Mouse (Mus musculus): Measurements from ENCODE around the gene Dok5. TPM values are rescaled to one million over a fixed set of nuclear protein-coding genes. Genes with fewer than 3 reads are reported as not detected.
A peak's percentile ranks its signal among the peaks of the same experiment; 100 is the strongest.

Gene Dok5
- polyA plus RNA-seq, 2 experiments = 10.8 to 11.9 TPM

DNA sequence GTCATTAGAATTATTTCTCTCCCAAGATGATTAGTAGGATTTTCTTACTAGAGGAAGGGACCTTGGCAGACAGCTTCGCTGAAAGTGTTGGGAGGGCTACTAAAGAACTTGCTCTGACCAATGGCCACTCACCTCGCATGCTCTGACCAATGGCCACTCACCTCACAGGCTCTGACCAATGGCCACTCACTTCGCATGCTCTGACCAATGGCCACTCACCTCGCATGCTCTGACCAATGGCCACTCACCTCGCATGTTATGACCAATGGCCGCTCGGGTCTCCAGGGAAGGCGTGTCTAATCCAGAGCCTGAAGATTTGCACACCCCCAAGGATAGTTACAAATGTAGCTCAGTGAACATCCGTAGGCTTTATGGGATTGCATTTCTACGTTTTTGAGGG, 131.6 kb downstream of the Dok5 start:
- no peak for DNase-seq (ENCODE audit: low spot score)
- H3K27me3 ChIP-seq (ENCODE audit: control insufficient read depth, insufficient read depth, low read length) = no peaks in the 10 kb centered on the region
- TF ChIP-seq POLR2A (IDR thresholded peaks at IDR 0.05; ENCODE audit: borderline replicate concordance, extremely low read depth, insufficient read depth, insufficient read length) = no peak
- no peak overlapping the region for H3K9ac ChIP-seq (ENCODE audit: low read depth, low read length, severe bottlenecking)
- H3K36me3 ChIP-seq (ENCODE audit: control insufficient read depth, insufficient read depth, low read length) = no peaks in the 10 kb centered on the region
- H3K9me3 ChIP-seq (ENCODE audit: control insufficient read depth, low read length) = no peaks in the 10 kb centered on the region
- ATAC-seq (ENCODE audit: low FRiP score, low read depth) = no peak
- no peak overlapping the region for H3K4me2 ChIP-seq (replicated peaks; ENCODE audit: low read depth, low read length, severe bottlenecking)
- no peaks in the 10 kb centered on the region for H3K4me1 ChIP-seq (ENCODE audit: control insufficient read depth, insufficient read depth, low read length)
- 91% methylated on average over 10 of the region's 10 CpGs for WGBS
- no peak overlapping the region for H3K4me3 ChIP-seq (replicated peaks; ENCODE audit: low read length)
- H3K27ac ChIP-seq (replicated peaks; ENCODE audit: low read depth, low read length) = no peak overlapping the region

DNA sequence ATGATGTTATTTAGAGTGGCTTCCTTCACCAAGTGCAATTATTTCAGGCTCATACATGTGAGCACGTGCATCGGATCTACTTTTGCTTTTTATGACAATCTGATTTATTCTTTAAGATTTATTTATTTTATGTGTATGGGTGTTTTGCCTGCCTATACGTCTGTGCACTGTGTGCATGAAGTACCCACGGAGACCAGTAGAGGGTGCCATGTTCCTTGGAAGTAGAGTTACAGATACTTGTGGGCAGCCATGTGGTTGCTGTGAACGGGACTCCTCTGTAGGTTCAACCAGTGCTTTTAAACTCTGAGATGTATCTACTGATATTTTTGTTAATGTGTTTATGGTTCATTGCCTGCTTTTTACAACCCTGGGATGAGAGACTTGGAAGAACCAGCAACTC, 132.4 kb downstream of the Dok5 start:
- Histone ChIP-seq H3K4me2 (replicated peaks; ENCODE audit: low read depth, low read length, severe bottlenecking) (no peak overlapping the region), H3K36me3 (ENCODE audit: control insufficient read depth, insufficient read depth, low read length) (no peaks in the 10 kb centered on the region), H3K9me3 (ENCODE audit: control insufficient read depth, low read length) (no peaks in the 10 kb centered on the region), H3K27me3 (ENCODE audit: control insufficient read depth, insufficient read depth, low read length) (no peaks in the 10 kb centered on the region), H3K9ac (ENCODE audit: low read depth, low read length, severe bottlenecking) (no peak overlapping the region), H3K4me3 (replicated peaks; ENCODE audit: low read length) (no peak overlapping the region), H3K27ac (replicated peaks; ENCODE audit: low read depth, low read length) (no peak overlapping the region), H3K4me1 (ENCODE audit: control insufficient read depth, insufficient read depth, low read length) (no peaks in the 10 kb centered on the region)
- DNase-seq (ENCODE audit: low spot score) (no peak), ATAC-seq (ENCODE audit: low FRiP score, low read depth) (no peak)
- 82% methylated on average over 5 of the region's 5 CpGs for WGBS
- TF ChIP-seq POLR2A (IDR thresholded peaks at IDR 0.05; ENCODE audit: borderline replicate concordance, extremely low read depth, insufficient read depth, insufficient read length) = no peak

DNA sequence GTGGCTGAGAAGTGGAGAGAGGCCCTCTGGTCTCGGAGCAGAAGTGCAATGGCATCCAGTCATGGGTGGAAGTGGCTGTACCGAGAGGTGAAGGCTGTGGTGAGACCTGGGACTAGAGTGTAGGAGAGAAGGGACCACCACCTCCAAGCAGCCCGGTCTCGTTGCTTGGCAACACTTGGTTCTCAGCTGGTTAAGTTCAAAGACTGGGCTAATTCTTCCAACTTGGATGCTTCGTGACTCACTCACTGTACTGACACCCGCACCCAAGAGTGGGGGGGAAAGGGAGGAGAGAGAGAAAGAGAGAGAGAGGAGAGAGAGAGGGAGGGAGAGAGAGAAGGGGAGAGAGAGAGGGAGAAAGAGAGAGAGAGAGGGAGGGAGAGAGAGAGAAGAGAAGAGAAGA, 133.2 kb downstream of the Dok5 start:
- 80% methylated on average over 6 of the region's 6 CpGs for WGBS
- ATAC-seq (ENCODE audit: low FRiP score, low read depth) = no peak

DNA sequence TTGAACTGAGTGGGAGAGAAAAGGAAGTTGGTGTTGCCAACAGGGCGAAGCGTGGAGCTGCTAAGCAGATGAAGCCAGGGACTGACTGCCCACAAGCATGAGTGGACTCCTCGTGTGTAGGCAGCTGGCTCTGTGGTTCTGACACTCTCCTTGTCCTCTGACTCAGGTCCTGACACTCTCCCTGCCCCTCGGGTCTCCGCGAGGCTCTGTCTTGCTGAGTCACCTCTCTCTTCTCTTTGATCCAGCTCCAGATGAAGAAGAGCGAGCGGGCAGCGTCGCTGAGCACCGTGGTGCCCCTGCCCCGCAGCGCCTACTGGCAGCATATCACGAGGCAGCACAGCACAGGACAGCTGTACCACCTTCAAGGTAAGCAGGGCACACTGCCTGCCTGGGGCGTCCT, 139.0 kb downstream of the Dok5 start:
- Histone ChIP-seq H3K9me3 (ENCODE audit: control insufficient read depth, low read length) (no peaks in the 10 kb centered on the region), H3K27me3 (ENCODE audit: control insufficient read depth, insufficient read depth, low read length) (no peaks in the 10 kb centered on the region), H3K9ac (ENCODE audit: low read depth, low read length, severe bottlenecking) (no peak overlapping the region), H3K36me3 (ENCODE audit: control insufficient read depth, insufficient read depth, low read length) (no peaks in the 10 kb centered on the region), H3K4me2 (replicated peaks; ENCODE audit: low read depth, low read length, severe bottlenecking) (no peak overlapping the region), H3K4me3 (replicated peaks; ENCODE audit: low read length) (no peak overlapping the region), H3K27ac (replicated peaks; ENCODE audit: low read depth, low read length) (no peak overlapping the region), H3K4me1 (ENCODE audit: control insufficient read depth, insufficient read depth, low read length) (no peaks in the 10 kb centered on the region)
- no peak for ATAC-seq (ENCODE audit: low FRiP score, low read depth)
- DNase-seq (ENCODE audit: low spot score) = no peak
- WGBS = 82% methylated on average over 12 of the region's 15 CpGs
- no peak for TF ChIP-seq POLR2A (IDR thresholded peaks at IDR 0.05; ENCODE audit: borderline replicate concordance, extremely low read depth, insufficient read depth, insufficient read length)

More for the DNA sequence above, 133.2 kb downstream of the Dok5 start:
- Histone ChIP-seq H3K4me2 (replicated peaks; ENCODE audit: low read depth, low read length, severe bottlenecking) (no peak overlapping the region), H3K27ac (replicated peaks; ENCODE audit: low read depth, low read length) (no peak overlapping the region), H3K4me3 (replicated peaks; ENCODE audit: low read length) (no peak overlapping the region), H3K27me3 (ENCODE audit: control insufficient read depth, insufficient read depth, low read length) (no peaks in the 10 kb centered on the region), H3K9ac (ENCODE audit: low read depth, low read length, severe bottlenecking) (no peak overlapping the region), H3K9me3 (ENCODE audit: control insufficient read depth, low read length) (no peaks in the 10 kb centered on the region), H3K4me1 (ENCODE audit: control insufficient read depth, insufficient read depth, low read length) (no peaks in the 10 kb centered on the region), H3K36me3 (ENCODE audit: control insufficient read depth, insufficient read depth, low read length) (no peaks in the 10 kb centered on the region)
- DNase-seq (ENCODE audit: low spot score) = no peak
- TF ChIP-seq POLR2A (IDR thresholded peaks at IDR 0.05; ENCODE audit: borderline replicate concordance, extremely low read depth, insufficient read depth, insufficient read length) = no peak

DNA sequence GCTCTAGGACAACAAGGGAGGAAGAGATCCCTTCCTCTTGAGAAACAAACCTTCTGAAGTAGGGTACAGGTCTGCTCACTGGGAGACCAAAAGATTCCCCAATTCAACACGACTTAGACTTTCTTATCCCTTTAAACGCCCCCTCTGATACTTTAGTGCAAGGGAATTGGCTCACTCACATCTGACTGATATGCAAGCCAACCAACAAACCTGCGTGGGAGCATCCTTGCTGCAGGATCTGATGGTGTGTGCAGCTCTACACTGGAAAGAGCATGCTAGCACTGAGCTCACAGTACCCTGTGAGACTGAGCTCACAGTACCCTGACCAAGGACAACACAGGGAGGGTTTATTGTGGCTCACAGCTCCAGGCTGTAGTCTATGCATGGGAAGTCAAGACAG, 139.9 kb downstream of the Dok5 start:
- ATAC-seq (ENCODE audit: low FRiP score, low read depth) (no peak), DNase-seq (ENCODE audit: low spot score) (no peak)
- Histone ChIP-seq H3K9ac (ENCODE audit: low read depth, low read length, severe bottlenecking) (no peak overlapping the region), H3K4me1 (ENCODE audit: control insufficient read depth, insufficient read depth, low read length) (no peaks in the 10 kb centered on the region), H3K27ac (replicated peaks; ENCODE audit: low read depth, low read length) (no peak overlapping the region), H3K27me3 (ENCODE audit: control insufficient read depth, insufficient read depth, low read length) (no peaks in the 10 kb centered on the region), H3K9me3 (ENCODE audit: control insufficient read depth, low read length) (no peaks in the 10 kb centered on the region), H3K4me3 (replicated peaks; ENCODE audit: low read length) (no peak overlapping the region), H3K4me2 (replicated peaks; ENCODE audit: low read depth, low read length, severe bottlenecking) (no peak overlapping the region), H3K36me3 (ENCODE audit: control insufficient read depth, insufficient read depth, low read length) (no peaks in the 10 kb centered on the region)
- 92% methylated on average over 3 of the region's 3 CpGs for WGBS
- TF ChIP-seq POLR2A (IDR thresholded peaks at IDR 0.05; ENCODE audit: borderline replicate concordance, extremely low read depth, insufficient read depth, insufficient read length) = no peak

DNA sequence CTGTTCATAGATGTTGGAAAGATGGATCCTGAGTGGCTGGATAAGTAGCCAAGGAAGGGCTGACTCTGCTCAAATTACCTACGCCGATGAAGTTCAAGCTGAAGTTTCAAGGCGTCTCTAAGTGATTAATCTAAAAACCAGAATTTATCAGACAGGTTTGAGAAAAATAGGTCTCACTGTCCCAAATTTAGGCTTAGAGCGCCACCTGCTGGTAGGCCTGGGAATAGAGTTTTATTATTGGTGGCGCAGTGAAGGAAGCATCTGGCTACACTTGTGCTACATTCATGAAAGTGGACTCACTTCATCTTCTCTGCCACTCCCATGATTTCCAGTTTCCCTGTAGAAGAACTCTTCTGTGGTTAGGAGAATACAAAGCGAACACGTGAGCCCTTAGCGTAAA, 141.8 kb downstream of the Dok5 start:
- WGBS = 7% methylated on average over 8 of the region's 8 CpGs
- H3K4me1 ChIP-seq (ENCODE audit: control insufficient read depth, insufficient read depth, low read length) = no peaks in the 10 kb centered on the region
- ATAC-seq (ENCODE audit: low FRiP score, low read depth) (peak; percentile 31), DNase-seq (ENCODE audit: low spot score) (peak; percentile 68)
- H3K36me3 ChIP-seq (ENCODE audit: control insufficient read depth, insufficient read depth, low read length) = no peaks in the 10 kb centered on the region
- no peak overlapping the region for H3K9ac ChIP-seq (ENCODE audit: low read depth, low read length, severe bottlenecking)
- no peak overlapping the region for H3K27ac ChIP-seq (replicated peaks; ENCODE audit: low read depth, low read length)
- H3K4me3 ChIP-seq (replicated peaks; ENCODE audit: low read length) = no peak overlapping the region
- H3K27me3 ChIP-seq (ENCODE audit: control insufficient read depth, insufficient read depth, low read length) = 0 out of 2 replicates have a peak, but pooled peaks cover 5% of the 10 kb centered on the region
- TF ChIP-seq POLR2A (IDR thresholded peaks at IDR 0.05; ENCODE audit: borderline replicate concordance, extremely low read depth, insufficient read depth, insufficient read length) = no peak
- H3K9me3 ChIP-seq (ENCODE audit: control insufficient read depth, low read length) = no peaks in the 10 kb centered on the region
- no peak overlapping the region for H3K4me2 ChIP-seq (replicated peaks; ENCODE audit: low read depth, low read length, severe bottlenecking)
